Mouse (Mus musculus) left cerebral cortex, postnatal 25 days (tissue): ENCODE results near the gene Pdzd2. TPM values are rescaled to one million over a fixed set of nuclear protein-coding genes. Genes with fewer than 3 reads are reported as not detected.

Experiments used
- DNase-seq, 2 experiments: peaks; one replicate each; pipeline ENCODE4 v3.0.0; 2022; ENCODE audit warnings: low spot score in 2 of 2, mixed read lengths in 1 of 2
- intact Hi-C: fragments of 180-260 bp; cut with DNase I; formaldehyde crosslinking; loops from one replicate; pipeline ENCODE4 v1.15.1; 2025
- total RNA-seq, 2 experiments: library from RNA; stranded (reverse); gene quantifications; 2 replicates each; pipeline ENCODE4 v1.2.3; 2021

Pdzd2 gene
- total RNA-seq, 2 experiments from 2014 or later: 79.8 to 89.9 TPM

DNA sequence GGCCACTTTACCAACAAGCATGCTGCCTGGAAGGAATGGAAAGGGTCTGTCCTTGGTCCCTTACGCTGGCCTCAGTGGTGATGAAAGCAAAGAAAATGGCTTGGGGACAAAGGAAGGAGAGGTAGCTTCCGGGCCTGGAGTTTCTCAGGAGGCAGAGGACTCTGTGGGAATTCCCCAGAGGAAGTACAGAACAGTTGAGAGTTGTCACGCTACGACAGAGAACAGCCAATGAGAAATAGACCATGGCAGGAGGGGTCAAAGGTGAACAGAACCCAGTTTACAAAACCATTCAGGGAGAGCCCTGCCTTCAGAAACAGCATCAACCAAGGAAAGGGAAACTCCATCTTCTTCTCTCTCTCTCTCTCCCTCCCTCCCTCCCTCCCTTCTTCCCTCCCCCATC is 309.1 kb downstream of the Pdzd2 start:
- intact Hi-C loops: no loop called here
- no peak for DNase-seq

DNA sequence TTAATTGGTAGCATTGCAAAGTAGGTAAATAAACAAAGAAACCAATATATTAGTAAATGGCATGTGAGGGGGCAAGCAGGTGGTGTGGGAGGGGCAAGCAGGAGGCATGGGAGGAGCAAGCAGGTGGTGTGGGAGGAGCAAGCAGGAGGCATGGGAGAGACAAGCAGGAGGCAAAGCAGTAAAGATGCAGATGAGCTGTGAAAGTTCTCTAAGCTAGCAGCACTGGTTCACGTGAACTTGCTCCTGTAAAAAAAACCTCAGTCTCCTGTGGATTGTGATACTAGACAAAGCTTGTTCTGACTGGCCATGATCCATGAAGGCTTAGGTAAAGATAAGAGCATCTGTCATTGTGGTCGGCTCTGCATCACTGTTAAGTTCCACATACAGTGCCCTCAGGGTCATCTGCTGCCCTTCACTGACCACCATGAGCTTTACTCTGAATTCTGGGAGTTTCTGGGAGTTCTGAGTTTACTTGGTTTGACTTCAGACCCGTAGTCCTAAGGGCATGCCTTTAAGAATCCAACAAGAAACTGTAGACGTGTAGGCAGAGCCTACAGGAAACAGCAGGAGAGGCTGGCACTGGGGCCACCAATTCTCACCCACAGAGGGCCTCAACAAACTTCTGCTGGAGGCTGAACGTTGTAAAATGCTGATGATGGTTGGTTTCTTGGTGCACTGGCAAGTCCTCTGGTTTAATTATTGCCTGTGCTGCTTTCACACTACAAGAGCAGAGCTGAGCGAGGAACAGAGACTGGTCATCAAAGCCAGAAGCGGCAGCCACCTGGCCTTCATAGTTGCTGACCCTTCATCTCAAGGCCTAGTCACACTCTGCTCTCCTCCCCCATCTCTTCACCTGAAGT is 309.9 kb downstream of the Pdzd2 start:
- DNase-seq: no peak
- intact Hi-C loops: no loop called here

- intact Hi-C loops: no loop called here
Measured at GRCm38 (mm10) chr15:12427818-12428217, 311.9 kb downstream of the Pdzd2 start.

DNA sequence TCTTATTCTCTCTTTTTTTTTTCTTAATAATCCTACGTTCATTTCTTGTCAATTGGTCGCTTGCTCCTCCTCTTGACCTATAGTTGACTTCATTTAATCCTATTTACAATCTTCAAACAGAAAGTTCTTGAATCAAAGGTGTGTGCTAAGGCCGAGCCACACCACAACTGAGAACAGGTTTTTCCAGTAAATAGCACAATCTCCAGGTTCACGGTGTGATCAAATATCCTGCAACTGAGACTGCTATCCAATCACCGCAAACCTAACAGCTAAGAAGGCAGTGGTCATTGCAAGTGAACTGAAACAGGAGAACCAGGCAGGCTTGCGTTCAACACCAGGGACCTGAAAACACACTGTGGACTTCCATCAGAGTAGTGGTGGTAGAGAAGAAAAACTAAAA is 313.4 kb downstream of the Pdzd2 start:
- intact Hi-C loops: no loop called here

More at GRCm38 (mm10) chr15:12427818-12428217, 311.9 kb downstream of the Pdzd2 start:
- DNase-seq: no peak

GRCm38 (mm10) chr15:12425049-12425627 is 314.6 kb downstream of the Pdzd2 start:
- DNase-seq: no peak
- intact Hi-C loops: no loop called here

More for the DNA sequence above, 313.4 kb downstream of the Pdzd2 start:
- no peak for DNase-seq

DNA sequence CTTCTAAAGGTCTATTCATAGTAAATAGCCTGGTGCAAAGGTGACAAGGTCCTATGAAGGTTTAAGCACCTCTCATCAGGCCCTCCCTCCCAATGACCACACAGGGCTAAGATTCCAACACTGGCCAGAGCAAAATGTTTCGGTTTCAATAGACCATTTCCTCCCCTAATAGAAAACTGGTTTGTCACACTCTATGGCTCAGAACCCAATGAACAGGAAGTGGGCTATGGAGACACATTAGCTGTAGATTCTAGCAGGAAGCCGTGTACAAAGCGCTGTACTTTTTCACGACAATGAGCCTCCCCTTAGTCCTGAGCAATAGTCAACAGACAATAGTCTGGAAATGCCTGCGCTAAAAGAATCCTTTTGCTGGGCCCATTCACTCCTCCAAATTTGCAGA is 315.5 kb downstream of the Pdzd2 start:
- intact Hi-C loops: no loop called here
- DNase-seq: no peak

- intact Hi-C loops: no loop called here
- no peak for DNase-seq
Measured at GRCm38 (mm10) chr15:12420915-12421314, 318.8 kb downstream of the Pdzd2 start.

GRCm38 (mm10) chr15:12420376-12420775 is 319.3 kb downstream of the Pdzd2 start:
- no peak for DNase-seq
- intact Hi-C loops: no loop called here

- DNase-seq: no peak
- intact Hi-C loops: no loop called here
Measured at GRCm38 (mm10) chr15:12419446-12419845, 320.3 kb downstream of the Pdzd2 start.

GRCm38 (mm10) chr15:12415536-12416200 is 324.1 kb downstream of the Pdzd2 start:
- DNase-seq: peak in 1 of 2 experiments; percentile 53
- intact Hi-C loops: no loop called here

DNA sequence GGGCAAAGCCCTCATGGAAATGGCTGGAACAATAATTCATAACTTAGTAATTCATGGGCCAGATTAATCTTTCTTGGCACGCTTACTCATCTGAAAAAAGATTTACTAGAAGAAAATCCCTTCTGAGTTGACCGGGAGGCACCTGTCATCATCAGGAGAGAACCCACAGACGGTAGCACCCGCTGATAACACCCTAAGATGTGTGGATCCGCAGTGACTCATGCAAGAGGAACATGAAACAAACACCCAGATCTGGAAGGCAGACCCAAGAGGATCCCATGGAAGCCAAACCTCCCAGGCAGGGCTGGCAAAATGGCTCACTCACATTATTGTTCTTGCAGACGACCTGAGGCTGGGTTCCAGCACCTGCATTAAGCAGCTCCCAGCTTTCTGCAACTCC is 325.0 kb downstream of the Pdzd2 start:
- intact Hi-C loops: no loop called here

GRCm38 (mm10) chr15:12408205-12408604 is 331.5 kb downstream of the Pdzd2 start:
- intact Hi-C loops: no loop called here
- DNase-seq: peak; percentile 21 to 76

More for the DNA sequence above, 325.0 kb downstream of the Pdzd2 start:
- peak in 1 of 2 experiments; percentile 57 for DNase-seq

DNA sequence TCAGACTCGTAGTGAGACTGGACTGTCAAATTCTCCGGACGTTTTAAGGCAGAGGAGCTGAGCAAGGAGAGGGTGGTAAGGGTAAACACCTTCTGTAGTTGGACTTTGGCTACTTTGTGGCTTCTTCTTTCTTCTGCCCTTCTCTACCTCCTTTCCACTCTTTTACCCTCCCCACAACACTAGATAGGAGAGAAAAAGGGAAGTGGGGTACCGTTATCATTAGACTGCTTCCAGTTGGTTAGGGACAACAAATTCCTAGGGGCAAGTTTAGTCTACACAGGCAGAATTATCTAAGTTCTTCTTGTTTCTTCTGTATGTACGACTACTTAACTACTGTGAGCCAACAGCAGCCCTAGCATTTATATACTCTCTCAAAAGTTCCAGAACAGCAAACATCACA is 334.1 kb downstream of the Pdzd2 start:
- intact Hi-C loops: no loop called here
- no peak for DNase-seq

DNA sequence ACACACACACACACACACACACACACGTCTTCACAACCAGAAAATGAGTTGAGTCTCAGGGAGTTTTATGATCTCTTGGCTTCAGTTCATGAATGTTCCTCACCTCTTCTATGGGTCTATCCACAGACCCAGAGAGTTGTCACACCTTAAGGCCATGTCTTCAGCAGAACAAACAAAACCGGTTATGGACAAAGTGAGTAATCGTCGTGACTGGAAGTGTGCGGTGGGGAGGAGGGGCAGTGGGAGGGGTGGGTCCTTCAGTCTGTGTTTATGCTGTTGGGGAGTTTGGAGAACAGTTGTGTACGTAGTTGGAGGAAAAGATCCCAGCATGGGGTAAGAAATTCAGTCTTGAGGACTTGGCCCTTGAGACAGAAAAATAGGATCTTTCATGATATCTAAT is 342.7 kb downstream of the Pdzd2 start:
- intact Hi-C loops: no loop called here

GRCm38 (mm10) chr15:12394758-12395157 is 345.0 kb downstream of the Pdzd2 start:
- intact Hi-C loops: no loop called here
- no peak for DNase-seq

More for the DNA sequence above, 342.7 kb downstream of the Pdzd2 start:
- no peak for DNase-seq

DNA sequence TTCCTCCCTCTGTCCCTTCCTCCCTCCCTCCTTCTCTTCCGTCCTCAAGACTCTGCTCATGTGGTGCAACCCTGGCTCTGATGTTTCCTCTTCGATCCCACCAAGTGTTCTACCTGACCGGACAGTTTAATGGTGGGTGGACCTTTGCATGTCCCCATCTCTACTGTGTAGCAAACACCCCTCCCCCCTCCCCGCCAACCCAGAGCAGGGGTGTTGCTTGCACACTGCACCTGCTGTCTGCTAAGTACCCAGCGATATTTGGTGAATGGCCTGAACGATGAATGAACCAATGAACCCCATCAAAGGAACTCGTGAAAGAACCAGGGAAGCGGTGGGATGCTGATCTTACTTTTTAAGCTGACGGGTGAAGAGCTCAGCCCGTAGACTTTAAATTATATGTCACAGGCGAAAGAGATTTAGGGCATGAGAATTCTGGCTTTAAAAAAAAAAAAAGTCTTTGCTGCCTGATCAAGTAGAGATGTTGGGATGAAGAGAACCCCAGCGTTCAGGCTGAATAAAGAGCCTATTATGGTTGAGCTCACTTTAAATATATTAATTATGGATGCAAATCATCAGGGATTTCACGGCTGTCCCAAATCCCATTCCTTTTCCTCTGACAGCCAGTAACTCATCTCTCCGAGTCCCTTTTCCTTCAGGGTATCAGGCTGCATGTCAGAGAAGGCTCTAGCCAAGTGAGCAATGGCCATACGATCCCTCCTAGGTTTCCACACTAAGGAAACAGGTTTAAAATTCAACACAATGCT is 350.8 kb downstream of the Pdzd2 start:
- intact Hi-C loops: no loop called here
- DNase-seq: no peak

GRCm38 (mm10) chr15:12384679-12385078 is 355.0 kb downstream of the Pdzd2 start:
- intact Hi-C loops: no loop called here
- DNase-seq: no peak

GRCm38 (mm10) chr15:12380548-12380947 is 359.2 kb downstream of the Pdzd2 start:
- intact Hi-C loops: no loop called here
- DNase-seq: no peak

DNA sequence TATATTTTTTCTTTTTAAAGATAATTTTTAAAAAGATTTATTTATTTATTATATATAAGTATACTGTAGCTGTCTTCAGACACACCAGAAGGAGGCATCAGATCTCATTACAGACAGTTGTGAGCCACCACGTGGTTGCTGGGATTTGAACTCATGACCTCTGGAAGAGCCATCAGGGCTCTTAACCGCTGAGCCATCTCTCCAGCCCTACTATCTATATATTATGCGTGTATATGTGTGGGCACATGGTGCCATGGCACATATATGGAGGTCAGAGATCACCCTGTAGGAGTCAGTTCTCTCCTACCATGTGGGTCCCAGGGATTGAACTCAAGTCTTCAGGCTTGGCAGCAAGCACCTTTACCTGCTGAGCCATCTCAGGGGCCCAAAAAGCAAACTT is 359.7 kb downstream of the Pdzd2 start:
- DNase-seq: no peak
- intact Hi-C loops: no loop called here

DNA sequence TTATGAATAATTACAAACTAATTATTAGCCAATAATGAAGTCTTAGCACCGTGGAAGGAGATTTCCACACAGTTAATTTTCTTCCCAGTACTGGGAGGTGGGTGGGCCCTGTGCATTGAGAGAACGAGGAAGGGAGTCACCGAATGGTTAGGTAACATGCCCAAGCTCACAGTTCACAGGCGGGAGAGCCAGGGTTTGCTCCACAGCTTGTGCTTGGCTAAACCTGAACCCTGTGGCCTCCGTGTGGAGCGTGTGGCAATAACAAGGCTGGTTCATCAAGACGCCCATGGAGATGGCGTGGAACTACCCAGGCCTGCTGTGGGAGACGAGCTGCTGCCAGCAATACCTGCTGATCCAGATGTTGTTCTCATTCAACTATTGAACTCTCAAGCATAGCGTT is 361.9 kb downstream of the Pdzd2 start:
- no peak for DNase-seq
- intact Hi-C loops: no loop called here
